Mouse (Mus musculus) G1E (cell line): ENCODE measurements at regions not wholly inside any gene's neighbourhood (a gene's known extent, or its start where the extent isn't known, plus 50 kb on each side); places are given as distances from the start of the nearest gene placed in this dataset.

Experiments used
- ATAC-seq: 2 replicates; pipeline ENCODE4 v1.8.0; 2016; ENCODE audit warnings: mild to moderate bottlenecking; ENCODE audit not compliant: insufficient number of reproducible peaks, poor library complexity, low FRiP score, severe bottlenecking; ENCODE audit errors: extremely low read depth
- DNase-seq: peaks from one replicate; pipeline ENCODE4 v3.0.0; 2012; ENCODE audit warnings: low spot score
- H3K27me3 ChIP-seq: 2 replicates; pipeline ENCODE4 v1.6.1; 2012; ENCODE audit warnings: mild to moderate bottlenecking, low read length, inconsistent platforms; ENCODE audit not compliant: insufficient read depth
- H3K36me3 ChIP-seq: replicated peaks from 2 replicates; pipeline ENCODE3; 2012; ENCODE audit warnings: mild to moderate bottlenecking, inconsistent platforms
- H3K4me1 ChIP-seq: 2 replicates; pipeline ENCODE4 v1.6.1; 2012; ENCODE audit warnings: low read depth, low read length, inconsistent platforms, mixed read lengths; ENCODE audit not compliant: insufficient read depth
- H3K4me3 ChIP-seq: 2 replicates; pipeline ENCODE4 v1.5.1; 2012; ENCODE audit warnings: low read depth, mild to moderate bottlenecking, inconsistent platforms, low read length, moderate library complexity, mixed read lengths
- H3K9me3 ChIP-seq: replicated peaks from 2 replicates; pipeline ENCODE4 v1.6.1; 2012; ENCODE audit warnings: inconsistent platforms
- CTCF ChIP-seq: IDR thresholded peaks from 2 replicates; pipeline ENCODE4 v1.5.1; 2012; ENCODE audit warnings: low read depth, low read length, inconsistent platforms, mixed read lengths
- GATA1 ChIP-seq: IDR thresholded peaks from 2 replicates; pipeline ENCODE4 v1.6.1; 2012; ENCODE audit warnings: borderline replicate concordance, low read length, inconsistent platforms, mixed read lengths
- GATA2 ChIP-seq: IDR thresholded peaks from 2 replicates; pipeline ENCODE4 v1.6.1; 2012; ENCODE audit warnings: low read depth, low read length, inconsistent platforms, borderline replicate concordance
- POLR2AphosphoS5 ChIP-seq: IDR thresholded peaks from 2 replicates; pipeline ENCODE4 v1.6.1; 2012; ENCODE audit warnings: low read depth, low read length, inconsistent platforms; ENCODE audit not compliant: insufficient replicate concordance
- TAL1 ChIP-seq: conservative IDR thresholded peaks from 2 replicates; pipeline ENCODE4 v1.6.1; 2012; ENCODE audit warnings: low read depth, low read length, inconsistent platforms, mixed read lengths

DNA sequence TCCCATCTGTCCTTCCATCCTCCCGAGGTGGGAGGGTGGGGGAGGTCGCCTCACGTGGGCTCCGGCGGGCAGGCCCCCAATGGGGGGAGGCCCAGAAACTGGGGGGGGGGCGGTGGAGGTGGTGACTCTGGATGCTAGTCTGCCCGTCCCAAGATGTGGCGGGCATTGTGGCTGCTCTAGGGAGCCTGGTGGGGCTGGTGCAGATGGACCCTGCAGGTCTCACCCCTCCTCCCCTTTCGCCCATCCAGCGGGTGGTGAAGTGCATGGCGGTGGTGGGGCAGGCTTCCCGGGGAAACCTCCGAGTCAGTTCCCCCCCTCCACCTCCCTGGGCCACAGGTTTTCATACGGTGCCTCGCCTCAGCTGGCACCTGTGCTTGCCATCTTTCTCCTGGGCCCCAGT, 88.6 kb downstream of the Inhba start:
- H3K36me3 ChIP-seq, result no peaks in the 10 kb centered on the region
- DNase-seq, result no peak
- H3K4me1 ChIP-seq, result no peaks in the 10 kb centered on the region
- peaks cover 3% of the 10 kb centered on the region; the same call in 1 of the 2 replicates for H3K27me3 ChIP-seq
- ATAC-seq, result no peak
- H3K9me3 ChIP-seq, result peaks cover 19% of the 10 kb centered on the region
- TF ChIP-seq GATA2, result no peak
- TF ChIP-seq POLR2AphosphoS5, result no peak
- TF ChIP-seq CTCF, result no peak
- TF ChIP-seq TAL1, result no peak
- TF ChIP-seq GATA1, result no peak
- H3K4me3 ChIP-seq, result peak overlapping the region; percentile 6; the same call in 1 of the 2 replicates

DNA sequence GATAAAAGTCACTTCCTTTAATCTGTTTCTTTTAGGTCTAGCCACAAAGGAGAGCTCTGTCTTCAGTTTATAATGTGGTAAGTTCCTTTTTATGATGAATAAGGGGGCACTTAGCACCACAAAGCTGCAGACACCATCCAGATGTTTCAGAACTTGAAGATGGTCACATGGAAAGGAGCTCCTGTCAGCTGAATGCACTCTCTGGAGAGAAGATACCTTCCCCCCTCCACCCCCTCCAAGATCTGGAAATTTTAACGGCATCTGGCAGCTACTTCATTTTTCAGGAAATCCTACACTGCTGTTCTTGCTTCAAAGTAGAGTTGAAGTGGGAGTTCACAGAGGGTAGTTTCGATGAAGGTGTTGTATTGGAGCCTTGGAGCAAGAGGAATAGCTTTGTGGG, 103.2 kb downstream of the Inhba start:
- Histone ChIP-seq H3K4me3 (no peak overlapping the region), H3K9me3 (no peaks in the 10 kb centered on the region), H3K27me3 (no peaks in the 10 kb centered on the region), H3K36me3 (no peaks in the 10 kb centered on the region), H3K4me1 (no peaks in the 10 kb centered on the region)
- DNase-seq (no peak), ATAC-seq (no peak)
- TF ChIP-seq TAL1, result no peak
- no peak for TF ChIP-seq POLR2AphosphoS5
- no peak for TF ChIP-seq GATA2
- TF ChIP-seq GATA1, result no peak
- no peak for TF ChIP-seq CTCF

DNA sequence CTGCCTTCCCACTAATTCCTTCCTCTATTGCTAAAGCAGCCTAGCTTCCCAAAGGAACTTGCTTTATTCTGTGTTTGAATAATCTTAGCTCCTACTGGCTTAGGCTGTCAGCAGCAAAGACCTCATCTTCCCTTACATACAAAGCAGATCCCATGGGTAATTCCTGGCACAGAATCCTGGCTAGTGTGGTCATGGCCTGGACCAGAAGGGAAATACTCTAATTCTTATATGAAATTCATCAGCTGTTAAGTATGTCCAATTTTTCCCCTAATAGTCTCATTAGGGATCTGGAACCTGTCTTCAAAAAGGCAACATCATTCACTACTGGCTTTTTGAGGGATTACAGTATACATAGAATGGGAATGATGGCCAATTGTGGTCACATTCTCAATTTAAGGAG, 135.0 kb downstream of the Inhba start:
- TF ChIP-seq GATA2 (no peak), TAL1 (no peak), CTCF (no peak), POLR2AphosphoS5 (no peak), GATA1 (no peak)

DNA sequence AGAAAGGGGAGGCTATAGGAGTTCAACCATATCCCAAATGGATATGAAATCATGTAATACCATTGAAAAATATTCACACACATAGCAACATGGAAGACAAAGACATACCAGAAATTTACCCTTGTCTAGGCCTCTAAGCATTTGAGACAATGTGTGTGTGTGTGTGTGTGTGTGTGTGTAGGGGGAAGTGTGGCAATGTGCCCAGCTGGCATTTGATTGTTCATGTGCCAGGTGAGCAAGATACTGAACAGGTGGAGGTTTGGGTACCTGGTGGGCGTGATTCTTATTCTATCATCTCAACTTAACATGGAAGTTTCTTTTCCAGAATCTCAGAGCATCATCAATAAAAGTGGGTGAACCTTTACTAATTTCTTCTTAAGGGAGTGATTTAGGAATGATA, 143.3 kb downstream of the Inhba start:
- DNase-seq (no peak), ATAC-seq (no peak)
- H3K4me1 ChIP-seq, result no peaks in the 10 kb centered on the region
- H3K9me3 ChIP-seq, result no peaks in the 10 kb centered on the region
- TF ChIP-seq TAL1 (no peak), GATA2 (no peak), CTCF (no peak), POLR2AphosphoS5 (no peak), GATA1 (no peak)
- H3K27me3 ChIP-seq, result no peaks in the 10 kb centered on the region
- no peak overlapping the region for H3K4me3 ChIP-seq
- no peaks in the 10 kb centered on the region for H3K36me3 ChIP-seq

More for the DNA sequence above, 135.0 kb downstream of the Inhba start:
- Histone ChIP-seq H3K27me3 (no peaks in the 10 kb centered on the region), H3K9me3 (no peaks in the 10 kb centered on the region), H3K4me3 (no peak overlapping the region), H3K36me3 (no peaks in the 10 kb centered on the region), H3K4me1 (no peaks in the 10 kb centered on the region)
- no peak for ATAC-seq
- DNase-seq, result no peak

DNA sequence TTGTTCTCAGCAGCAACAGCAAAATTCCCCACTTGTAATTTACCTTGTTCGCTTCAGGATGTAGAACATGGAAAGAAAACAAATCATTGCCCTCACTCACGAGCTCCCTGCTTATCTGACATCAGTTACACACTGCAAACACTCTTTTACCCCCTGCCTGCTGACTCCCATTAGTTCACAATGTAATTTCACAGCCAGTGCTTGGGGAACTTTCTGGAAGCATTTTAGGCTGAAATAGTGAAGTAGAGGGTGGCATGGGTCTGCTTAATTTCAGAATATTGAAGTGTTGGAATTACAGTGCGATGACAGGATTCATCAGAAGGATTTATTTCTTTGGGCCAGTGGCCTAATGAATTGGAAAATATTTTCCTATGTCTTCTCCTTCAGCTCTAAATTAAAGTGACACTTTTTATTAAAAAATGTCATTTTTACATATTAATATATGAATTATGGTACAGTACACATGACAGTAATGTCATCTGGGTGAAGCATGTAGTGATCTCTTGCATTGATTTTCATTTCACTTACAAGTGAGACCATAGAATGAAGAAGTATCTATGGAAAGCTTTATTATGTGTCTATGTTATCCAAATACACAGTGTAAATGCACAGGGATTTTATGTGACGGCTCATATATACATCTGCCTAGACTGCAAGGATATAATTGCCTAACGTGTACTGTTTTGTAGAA, 153.7 kb downstream of the Inhba start:
- no peak for ATAC-seq
- Histone ChIP-seq H3K4me1 (no peaks in the 10 kb centered on the region), H3K9me3 (no peaks in the 10 kb centered on the region), H3K27me3 (no peaks in the 10 kb centered on the region), H3K4me3 (no peak overlapping the region), H3K36me3 (no peaks in the 10 kb centered on the region)
- TF ChIP-seq GATA1 (no peak), CTCF (no peak), TAL1 (no peak), POLR2AphosphoS5 (no peak), GATA2 (no peak)
- no peak for DNase-seq

DNA sequence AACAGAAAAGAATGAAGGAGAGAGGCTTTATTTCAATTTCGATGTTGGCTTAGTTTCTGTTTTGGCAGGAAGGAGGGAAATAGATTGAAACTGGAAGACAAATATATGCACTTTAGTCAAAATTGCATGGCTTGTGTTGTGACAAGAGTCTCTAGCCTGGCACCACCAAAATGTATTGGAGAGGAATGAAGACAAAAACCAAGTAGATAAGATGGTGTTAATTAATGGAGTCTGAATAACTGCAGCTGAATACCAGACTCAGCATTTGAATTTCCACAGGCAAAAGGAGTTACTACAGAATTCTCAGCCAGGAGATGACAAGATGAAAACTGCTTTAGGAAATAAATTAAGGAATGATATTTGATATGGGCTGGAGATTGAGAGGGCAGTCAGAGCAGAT, 185.0 kb downstream of the Inhba start:
- H3K4me1 ChIP-seq, result no peaks in the 10 kb centered on the region
- H3K27me3 ChIP-seq, result no peaks in the 10 kb centered on the region
- ATAC-seq (no peak), DNase-seq (no peak)
- no peak for TF ChIP-seq TAL1
- no peak for TF ChIP-seq GATA1
- no peak for TF ChIP-seq POLR2AphosphoS5
- TF ChIP-seq CTCF, result no peak
- TF ChIP-seq GATA2, result no peak
- no peaks in the 10 kb centered on the region for H3K36me3 ChIP-seq
- H3K9me3 ChIP-seq, result no peaks in the 10 kb centered on the region
- no peak overlapping the region for H3K4me3 ChIP-seq
